Mouse (Mus musculus): ENCODE data around the gene Pip5k1a. TPM values are rescaled to one million over a fixed set of nuclear protein-coding genes. Genes with fewer than 3 reads are reported as not detected.
A peak's percentile ranks its signal among the peaks of the same experiment; 100 is the strongest.

Gene Pip5k1a
- polyA plus RNA-seq, 1 experiment from 2014 or later, result 12.2 TPM

DNA sequence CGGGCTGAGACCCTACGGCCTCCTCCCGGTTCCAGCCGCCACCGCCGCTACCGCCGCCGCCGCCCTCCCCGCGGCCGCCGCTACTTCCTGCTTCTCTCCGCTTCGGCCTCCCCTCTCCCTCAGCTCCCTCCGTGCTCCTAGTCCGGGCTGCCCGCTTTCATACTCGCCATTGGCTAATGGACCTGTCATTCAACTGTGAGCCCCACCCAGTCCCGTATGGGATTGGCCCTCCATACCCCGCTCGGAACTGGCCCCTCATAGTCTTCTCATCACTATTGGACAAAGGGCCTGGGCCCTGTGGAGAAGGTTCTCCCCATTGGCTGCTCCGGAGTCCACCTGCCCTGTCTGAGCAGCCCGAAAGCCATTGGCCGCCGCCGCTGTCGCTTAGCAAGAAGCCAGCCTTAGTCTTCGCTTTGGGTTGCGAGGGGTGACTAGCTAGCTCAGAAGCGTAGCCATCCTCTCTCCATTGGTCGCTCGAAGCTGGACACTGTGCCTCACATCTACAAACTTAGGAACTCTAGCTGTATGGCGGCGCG is 91.3 kb downstream of the Pip5k1a start, which contains the start of gene Zfp687:
TSS of gene Zfp687 (minus strand) at position 112 of the 536 bp plus-strand sequence.
- WGBS, result under 1% methylated on average over 37 of the region's 37 CpGs
- peak; percentile 99 for ATAC-seq (ENCODE audit: insufficient read depth)
- TF ChIP-seq CTCF (IDR thresholded peaks at IDR 0.05; ENCODE audit: low read depth), result no peak

GRCm38 (mm10) chr3:95014428-95015151 is 92.1 kb downstream of the Pip5k1a start:
- H3K27me3 ChIP-seq (ENCODE audit: insufficient read depth, low read length), result no peaks in the 10 kb centered on the region
- peak overlapping the region; percentile 73 for H3K9ac ChIP-seq
- peak overlapping the region; percentile 84 for H3K4me3 ChIP-seq (ENCODE audit: low read depth, low read length)
- WGBS, result 1% methylated on average over 44 of the region's 44 CpGs
- H3K4me1 ChIP-seq (ENCODE audit: insufficient read depth), result peaks cover 8% of the 10 kb centered on the region; the same call in 1 of the 2 replicates
- H3K9me3 ChIP-seq (ENCODE audit: low read depth, low read length), result no peaks in the 10 kb centered on the region
- H3K4me2 ChIP-seq, result peak overlapping the region; percentile 91
- DNase-seq (peak; percentile 68), ATAC-seq (ENCODE audit: insufficient read depth) (peak; percentile 10; the same call in 1 of the 2 replicates)
- TF ChIP-seq CTCF (IDR thresholded peaks at IDR 0.05; ENCODE audit: low read depth), result no peak
- H3K27ac ChIP-seq (ENCODE audit: low read depth), result peak overlapping the region; percentile 99
- peaks cover 29% of the 10 kb centered on the region for H3K36me3 ChIP-seq (ENCODE audit: insufficient read depth)

More for the DNA sequence above, 91.3 kb downstream of the Pip5k1a start, which contains the start of gene Zfp687:
- Histone ChIP-seq H3K4me1 (ENCODE audit: insufficient read depth) (peaks cover 8% of the 10 kb centered on the region; the same call in 1 of the 2 replicates), H3K9me3 (ENCODE audit: low read depth, low read length) (no peaks in the 10 kb centered on the region), H3K9ac (peak within 1 kb of the TSS; percentile 78), H3K4me2 (peak within 1 kb of the TSS; percentile 91), H3K36me3 (ENCODE audit: insufficient read depth) (peaks cover 21% of the 10 kb centered on the region), H3K27ac (ENCODE audit: low read depth) (peak within 1 kb of the TSS; percentile 99), H3K27me3 (ENCODE audit: insufficient read depth, low read length) (no peaks in the 10 kb centered on the region), H3K4me3 (ENCODE audit: low read depth, low read length) (peak within 1 kb of the TSS; percentile 84)
- peak; percentile 99 for DNase-seq

DNA sequence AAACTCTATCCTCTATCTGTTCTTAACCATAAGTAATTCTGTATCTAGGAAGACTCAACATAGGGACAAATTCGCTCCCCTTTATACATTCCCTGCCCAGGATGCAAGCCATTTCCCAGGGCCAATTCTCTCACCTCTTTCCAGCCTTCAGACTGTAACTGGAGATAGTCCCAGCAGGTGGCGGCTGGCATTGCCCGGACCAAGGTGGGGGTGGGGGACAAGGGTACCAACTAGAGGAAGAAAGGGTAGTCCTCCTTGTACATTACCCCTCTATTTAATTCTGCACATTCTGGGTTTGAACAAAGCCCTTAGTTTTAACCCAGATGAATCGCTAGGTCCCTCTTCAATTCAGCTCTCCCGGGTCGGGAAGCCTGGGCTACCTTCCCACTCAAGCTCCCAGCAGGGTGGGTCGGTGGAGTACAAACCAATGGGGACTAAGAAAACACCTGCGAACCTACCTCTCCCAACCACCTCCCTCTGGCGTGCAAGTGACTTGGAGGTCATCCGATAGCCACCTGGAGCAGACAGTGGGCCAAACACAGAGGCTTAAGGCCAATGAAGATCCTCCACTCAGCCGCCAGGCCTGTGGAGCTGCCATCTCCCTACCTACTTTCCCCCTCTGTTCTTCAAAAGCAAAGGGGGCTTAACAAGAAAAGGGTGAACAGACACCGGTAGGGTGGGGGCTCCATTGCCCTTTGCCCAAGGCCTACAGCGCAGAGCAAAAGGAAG is 92.9 kb downstream of the Pip5k1a start:
- WGBS, result 19% methylated on average over 13 of the region's 13 CpGs
- no peaks in the 10 kb centered on the region for H3K9me3 ChIP-seq (ENCODE audit: low read depth, low read length)
- peak overlapping the region; percentile 91 for H3K4me2 ChIP-seq
- DNase-seq, result no peak
- H3K27ac ChIP-seq (ENCODE audit: low read depth), result peak overlapping the region; percentile 99; the same call in 1 of the 2 replicates
- peak; percentile 19; the same call in 1 of the 2 replicates for TF ChIP-seq CTCF (IDR thresholded peaks at IDR 0.05; ENCODE audit: low read depth)
- H3K4me1 ChIP-seq (ENCODE audit: insufficient read depth), result peaks cover 8% of the 10 kb centered on the region; the same call in 1 of the 2 replicates
- H3K36me3 ChIP-seq (ENCODE audit: insufficient read depth), result peaks cover 36% of the 10 kb centered on the region
- peak overlapping the region; percentile 73 for H3K9ac ChIP-seq
- ATAC-seq (ENCODE audit: insufficient read depth), result no peak
- H3K27me3 ChIP-seq (ENCODE audit: insufficient read depth, low read length), result no peaks in the 10 kb centered on the region
- peak overlapping the region; percentile 84 for H3K4me3 ChIP-seq (ENCODE audit: low read depth, low read length)

DNA sequence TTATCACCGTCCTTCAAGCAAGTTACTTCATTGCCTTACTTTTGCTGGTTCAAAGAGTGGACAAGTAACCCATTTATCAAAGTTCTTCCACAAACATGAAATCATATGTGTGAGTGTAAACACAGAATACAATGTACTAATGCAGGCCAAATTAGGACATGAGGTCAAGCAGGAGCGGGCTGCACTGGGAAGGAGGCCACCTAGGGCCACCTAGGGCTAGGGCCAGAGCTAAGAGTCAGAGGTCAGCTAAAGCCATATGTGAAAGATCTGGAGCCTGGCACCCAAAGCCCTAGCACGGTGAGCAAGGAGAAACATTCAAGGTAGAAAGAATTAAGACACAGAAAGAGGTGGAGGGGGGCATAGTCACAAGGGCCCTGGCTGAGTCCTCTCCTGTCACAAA is 93.7 kb downstream of the Pip5k1a start:
- 75% methylated on average over 3 of the region's 3 CpGs for WGBS
- Histone ChIP-seq H3K36me3 (ENCODE audit: insufficient read depth) (peaks cover 45% of the 10 kb centered on the region), H3K27me3 (ENCODE audit: insufficient read depth, low read length) (no peaks in the 10 kb centered on the region), H3K27ac (ENCODE audit: low read depth) (no peak overlapping the region), H3K4me3 (ENCODE audit: low read depth, low read length) (no peak overlapping the region), H3K4me2 (peak overlapping the region; percentile 91; the same call in 1 of the 2 replicates), H3K9me3 (ENCODE audit: low read depth, low read length) (no peaks in the 10 kb centered on the region), H3K4me1 (ENCODE audit: insufficient read depth) (peaks cover 8% of the 10 kb centered on the region; the same call in 1 of the 2 replicates), H3K9ac (no peak overlapping the region; the same call in 1 of the 2 replicates)
- TF ChIP-seq CTCF (IDR thresholded peaks at IDR 0.05; ENCODE audit: low read depth), result no peak
- no peak for DNase-seq
- ATAC-seq (ENCODE audit: insufficient read depth), result no peak

DNA sequence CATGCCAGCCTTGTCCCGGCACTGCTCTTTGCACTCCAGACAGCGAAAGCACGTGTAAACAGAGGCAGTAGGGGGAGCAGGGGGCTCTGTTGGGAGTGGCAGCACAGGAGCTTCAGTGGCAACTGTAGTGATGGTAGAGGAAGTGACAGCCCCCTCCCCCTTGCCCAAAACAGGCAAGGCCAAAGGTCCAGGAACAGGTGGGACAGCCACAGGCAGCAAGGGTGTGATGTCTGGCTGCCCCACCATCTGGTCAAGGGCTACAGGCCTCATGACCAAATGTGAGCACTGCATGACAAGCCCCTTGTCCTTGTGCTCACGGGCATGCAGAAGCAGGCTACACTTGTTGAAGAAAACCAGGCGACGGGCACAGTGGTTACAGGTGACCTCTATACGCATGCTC is 96.3 kb downstream of the Pip5k1a start:
- DNase-seq, result no peak
- Histone ChIP-seq H3K4me1 (ENCODE audit: insufficient read depth) (peaks cover 8% of the 10 kb centered on the region; the same call in 1 of the 2 replicates), H3K27me3 (ENCODE audit: insufficient read depth, low read length) (no peaks in the 10 kb centered on the region), H3K4me3 (ENCODE audit: low read depth, low read length) (no peak overlapping the region), H3K27ac (ENCODE audit: low read depth) (no peak overlapping the region), H3K4me2 (no peak overlapping the region), H3K9me3 (ENCODE audit: low read depth, low read length) (no peaks in the 10 kb centered on the region), H3K9ac (no peak overlapping the region), H3K36me3 (ENCODE audit: insufficient read depth) (peaks cover 69% of the 10 kb centered on the region)
- WGBS, result 79% methylated on average over 7 of the region's 7 CpGs
- no peak for TF ChIP-seq CTCF (IDR thresholded peaks at IDR 0.05; ENCODE audit: low read depth)
- ATAC-seq (ENCODE audit: insufficient read depth), result no peak

Small RNA genes lying within 50 kb of the gene (microRNA-seq; reads per million reads assigned to microRNA genes)
- not detected for gene Mir8099-1 (ENCODE audit: borderline number of aligned reads)

Other genes with a start within 250 kb of the Pip5k1a start
- 343 and 370 TPM in 2 replicates for gene Psmb4, start 220.0 kb downstream of the Pip5k1a start, polyA plus RNA-seq (2014; fragmentation: Nextera tagmentation; extraction: Ambion mirVana)
- 99.1 and 103 TPM in 2 replicates for gene Selenbp1, start 173.9 kb downstream of the Pip5k1a start, polyA plus RNA-seq (2014; fragmentation: Nextera tagmentation; extraction: Ambion mirVana)
- gene Rfx5, start 152.9 kb downstream of the Pip5k1a start, polyA plus RNA-seq (2014; fragmentation: Nextera tagmentation; extraction: Ambion mirVana), result 11.8 and 13.1 TPM in 2 replicates
- gene Pi4kb, start 132.2 kb downstream of the Pip5k1a start, polyA plus RNA-seq (2014; fragmentation: Nextera tagmentation; extraction: Ambion mirVana), result 24.7 and 25.9 TPM in 2 replicates
- 28.1 and 31.7 TPM in 2 replicates for gene Zfp687, start 91.5 kb downstream of the Pip5k1a start, polyA plus RNA-seq (2014; fragmentation: Nextera tagmentation; extraction: Ambion mirVana)
- gene Psmd4, start 64.3 kb downstream of the Pip5k1a start, polyA plus RNA-seq (2014; fragmentation: Nextera tagmentation; extraction: Ambion mirVana), result 236 and 250 TPM in 2 replicates
- 167 and 170 TPM in 2 replicates for gene Vps72, start 4.1 kb upstream of the Pip5k1a start, polyA plus RNA-seq (2014; fragmentation: Nextera tagmentation; extraction: Ambion mirVana)
- gene Tmod4, start 17.5 kb upstream of the Pip5k1a start, polyA plus RNA-seq (2014; fragmentation: Nextera tagmentation; extraction: Ambion mirVana), result 1.2 and 1.9 TPM in 2 replicates
- 62.7 and 67.9 TPM in 2 replicates for gene Scnm1, start 27.1 kb upstream of the Pip5k1a start, polyA plus RNA-seq (2014; fragmentation: Nextera tagmentation; extraction: Ambion mirVana)
- 8.2 and 9.4 TPM in 2 replicates for gene Lysmd1, start 27.2 kb upstream of the Pip5k1a start, polyA plus RNA-seq (2014; fragmentation: Nextera tagmentation; extraction: Ambion mirVana)
- gene Tnfaip8l2, start 35.4 kb upstream of the Pip5k1a start, polyA plus RNA-seq (2014; fragmentation: Nextera tagmentation; extraction: Ambion mirVana), result 3.2 and 4.2 TPM in 2 replicates
- gene Sema6c, start 53.5 kb upstream of the Pip5k1a start, polyA plus RNA-seq (2014; fragmentation: Nextera tagmentation; extraction: Ambion mirVana), result 3.7 and 5.4 TPM in 2 replicates
- 13.4 and 14.4 TPM in 2 replicates for gene Gabpb2, start 111.0 kb upstream of the Pip5k1a start, polyA plus RNA-seq (2014; fragmentation: Nextera tagmentation; extraction: Ambion mirVana)
- gene Cdc42se1, start 121.8 kb upstream of the Pip5k1a start, polyA plus RNA-seq (2014; fragmentation: Nextera tagmentation; extraction: Ambion mirVana), result 127 and 131 TPM in 2 replicates
- 15.1 and 16.1 TPM in 2 replicates for gene Mllt11, start 125.2 kb upstream of the Pip5k1a start, polyA plus RNA-seq (2014; fragmentation: Nextera tagmentation; extraction: Ambion mirVana)
- 0.39 and 0.67 TPM in 2 replicates for gene Gm128, start 134.7 kb upstream of the Pip5k1a start, polyA plus RNA-seq (2014; fragmentation: Nextera tagmentation; extraction: Ambion mirVana)
- gene Bnipl, start 144.3 kb upstream of the Pip5k1a start, polyA plus RNA-seq (2014; fragmentation: Nextera tagmentation; extraction: Ambion mirVana), result 5.0 and 6.1 TPM in 2 replicates
- gene Mindy1, start 174.4 kb upstream of the Pip5k1a start, polyA plus RNA-seq (2014; fragmentation: Nextera tagmentation; extraction: Ambion mirVana), result 36.5 and 40.0 TPM in 2 replicates
- gene Prune1, start 175.1 kb upstream of the Pip5k1a start, polyA plus RNA-seq (2014; fragmentation: Nextera tagmentation; extraction: Ambion mirVana), result 20.0 and 23.5 TPM in 2 replicates
- 1.8 and 2.0 TPM in 2 replicates for gene Anxa9, start 200.2 kb upstream of the Pip5k1a start, polyA plus RNA-seq (2014; fragmentation: Nextera tagmentation; extraction: Ambion mirVana)
- gene Cers2, start 207.9 kb upstream of the Pip5k1a start, polyA plus RNA-seq (2014; fragmentation: Nextera tagmentation; extraction: Ambion mirVana), result 170 and 185 TPM in 2 replicates